Mouse (Mus musculus) v-Abl transformed pro-B cells (cell line): Measurements from ENCODE around the gene Rps2.
"Not testable (repeated sequence)": the region's sequence is repeated elsewhere in the genome, so short reads cannot be mapped to it uniquely, and the experiment has no call there.

Experiments
- in situ Hi-C, 2 experiments: fragments of 400-800 bp; cut with MboI; formaldehyde crosslinking; loops; one replicate each; pipeline ENCODE4 v1.15.1; 2025; ENCODE audit not compliant: unreplicated experiment in 2 of 2

Gene Rps2

GRCm38 (mm10) chr17:24717943-24718342, at the start of gene Rps2, which contains the start of gene Rnf151:
Rps2 (plus strand) TSS chr17:24718116.
Rnf151 (minus strand) TSS chr17:24718063.
- in situ Hi-C loops, result no loop called here

GRCm38 (mm10) chr17:24669214-24669544, 48.7 kb upstream of the Rps2 start:
- in situ Hi-C loops, result not testable (repeated sequence)

GRCm38 (mm10) chr17:24669545-24670245, 48.2 kb upstream of the Rps2 start, which contains the start of gene Zfp598:
Zfp598 (plus strand) TSS chr17:24669687.
- in situ Hi-C loops, result no loop called here

- in situ Hi-C loops, result no loop called here
These were observed 47.6 kb upstream of the Rps2 start for GRCm38 (mm10) chr17:24670246-24670844.

- in situ Hi-C loops, result no loop called here
These were observed 46.6 kb upstream of the Rps2 start for GRCm38 (mm10) chr17:24671346-24671745.

GRCm38 (mm10) chr17:24672141-24672540, 45.8 kb upstream of the Rps2 start:
- in situ Hi-C loops, result no loop called here

GRCm38 (mm10) chr17:24674277-24674676, 43.6 kb upstream of the Rps2 start:
- in situ Hi-C loops, result no loop called here

GRCm38 (mm10) chr17:24676187-24676586, 41.7 kb upstream of the Rps2 start:
- in situ Hi-C loops, result no loop called here

- in situ Hi-C loops, result no loop called here
These were observed 41.0 kb upstream of the Rps2 start for GRCm38 (mm10) chr17:24676877-24677276.

- in situ Hi-C loops, result no loop called here
These were observed 40.3 kb upstream of the Rps2 start for GRCm38 (mm10) chr17:24677500-24678080.

GRCm38 (mm10) chr17:24686514-24686913, 31.4 kb upstream of the Rps2 start:
- in situ Hi-C loops, result no loop called here

- in situ Hi-C loops, result no loop called here
These were observed 30.7 kb upstream of the Rps2 start for GRCm38 (mm10) chr17:24687146-24687595.

- in situ Hi-C loops, result no loop called here
These were observed 30.3 kb upstream of the Rps2 start for GRCm38 (mm10) chr17:24687599-24687998.

- in situ Hi-C loops, result no loop called here
These were observed 28.4 kb upstream of the Rps2 start, which contains the start of gene Syngr3 for GRCm38 (mm10) chr17:24689251-24690081. Syngr3 (minus strand) TSS chr17:24689955.

- in situ Hi-C loops, result no loop called here
These were observed 25.5 kb upstream of the Rps2 start for GRCm38 (mm10) chr17:24692385-24692784.

- in situ Hi-C loops, result no loop called here
These were observed 22.4 kb upstream of the Rps2 start for GRCm38 (mm10) chr17:24695326-24696010.

- in situ Hi-C loops, result no loop called here
These were observed 21.8 kb upstream of the Rps2 start, which contains the start of the genes Gfer and Noxo1 for GRCm38 (mm10) chr17:24696011-24696697. Gfer (minus strand) TSS chr17:24696156. Noxo1 (plus strand) TSS chr17:24696234.

- in situ Hi-C loops, result no loop called here
These were observed 19.9 kb upstream of the Rps2 start for GRCm38 (mm10) chr17:24697985-24698384.

GRCm38 (mm10) chr17:24698715-24699114, 19.2 kb upstream of the Rps2 start:
- in situ Hi-C loops, result no loop called here

GRCm38 (mm10) chr17:24699473-24699872, 18.4 kb upstream of the Rps2 start:
- in situ Hi-C loops, result no loop called here
